Mouse (Mus musculus) mature B cell (primary cell): ENCODE data around the gene Defb43.

Experiments used
- in situ Hi-C: fragments of 300-500 bp; cut with MboI; formaldehyde crosslinking; loops from 2 replicates; pipeline ENCODE4 v1.14.3; 2019

Defb43 gene

DNA sequence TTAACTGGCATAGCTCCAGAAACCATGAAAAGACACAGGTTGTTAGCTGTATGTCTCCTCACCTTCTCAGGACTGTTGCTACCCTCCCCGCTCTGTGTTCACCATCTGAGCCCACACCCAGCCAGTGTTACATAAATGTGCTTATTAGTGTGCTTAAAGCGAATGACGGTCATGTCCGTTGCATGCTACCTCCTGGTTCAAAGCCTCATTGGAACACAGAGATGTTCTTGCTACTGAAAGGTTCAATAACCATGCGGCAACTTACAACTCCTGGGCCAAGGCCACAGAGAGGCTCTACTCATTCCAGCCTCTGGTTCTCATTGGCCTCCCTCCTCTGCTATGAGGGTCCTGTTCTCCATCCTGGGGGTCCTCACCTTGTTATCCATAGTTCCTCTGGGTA lies at the start of gene Defb43:
Defb43 (plus strand) TSS at position 301 of the 400 bp plus-strand sequence.
- in situ Hi-C loops, result no loop called here

- in situ Hi-C loops, result no loop called here
These were observed 47.9 kb upstream of the Defb43 start for GRCm38 (mm10) chr14:62963632-62964031.

DNA sequence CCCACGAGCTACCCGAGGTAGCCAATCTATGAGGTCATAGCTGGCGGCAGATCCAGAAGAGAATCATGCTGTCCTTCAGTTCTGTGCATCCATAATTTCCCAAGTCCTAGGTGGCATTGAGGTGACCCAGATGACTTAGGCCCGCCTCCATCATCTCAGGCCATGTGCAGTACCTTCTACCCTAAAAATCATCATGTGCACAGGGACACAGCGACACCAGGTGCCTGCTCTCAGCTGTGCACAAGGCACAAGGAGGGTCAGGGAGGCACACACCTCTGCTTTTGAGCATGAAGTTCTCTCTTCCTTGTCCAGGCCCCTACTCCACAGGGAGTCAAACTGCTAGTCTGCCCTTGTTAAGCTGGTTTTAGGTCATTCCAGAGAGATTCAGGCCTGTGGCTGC lies 46.2 kb upstream of the Defb43 start:
- in situ Hi-C loops, result no loop called here

GRCm38 (mm10) chr14:62965811-62966520 lies 45.6 kb upstream of the Defb43 start:
- in situ Hi-C loops, result no loop called here

- in situ Hi-C loops, result no loop called here
These were observed 36.5 kb upstream of the Defb43 start for GRCm38 (mm10) chr14:62975046-62975445.

GRCm38 (mm10) chr14:62979815-62980214 lies 31.8 kb upstream of the Defb43 start:
- in situ Hi-C loops, result no loop called here

DNA sequence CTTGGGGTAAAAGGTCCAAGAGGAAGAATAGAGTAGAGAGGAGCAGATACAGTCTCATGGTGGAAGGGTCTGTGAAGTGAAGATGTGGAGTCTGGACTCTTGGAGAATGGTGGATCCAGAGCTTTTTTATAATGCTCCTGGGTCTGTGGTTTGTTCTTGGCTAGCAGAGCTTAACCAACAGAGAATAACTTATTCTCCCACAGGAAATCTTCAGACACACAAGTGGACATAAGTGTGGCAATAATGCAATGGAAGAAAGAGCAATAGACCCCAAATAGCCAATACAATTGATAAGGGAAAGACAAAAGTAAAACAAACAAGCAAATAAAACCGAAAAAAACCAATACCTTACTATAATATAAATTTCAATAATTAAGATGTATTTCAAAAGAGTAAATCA lies 27.2 kb upstream of the Defb43 start, which contains the start of gene Defb48:
Defb48 (minus strand) TSS at position 101 of the 400 bp plus-strand sequence.
- in situ Hi-C loops, result no loop called here

- in situ Hi-C loops, result no loop called here
These were observed 20.3 kb upstream of the Defb43 start for GRCm38 (mm10) chr14:62991271-62991670.

DNA sequence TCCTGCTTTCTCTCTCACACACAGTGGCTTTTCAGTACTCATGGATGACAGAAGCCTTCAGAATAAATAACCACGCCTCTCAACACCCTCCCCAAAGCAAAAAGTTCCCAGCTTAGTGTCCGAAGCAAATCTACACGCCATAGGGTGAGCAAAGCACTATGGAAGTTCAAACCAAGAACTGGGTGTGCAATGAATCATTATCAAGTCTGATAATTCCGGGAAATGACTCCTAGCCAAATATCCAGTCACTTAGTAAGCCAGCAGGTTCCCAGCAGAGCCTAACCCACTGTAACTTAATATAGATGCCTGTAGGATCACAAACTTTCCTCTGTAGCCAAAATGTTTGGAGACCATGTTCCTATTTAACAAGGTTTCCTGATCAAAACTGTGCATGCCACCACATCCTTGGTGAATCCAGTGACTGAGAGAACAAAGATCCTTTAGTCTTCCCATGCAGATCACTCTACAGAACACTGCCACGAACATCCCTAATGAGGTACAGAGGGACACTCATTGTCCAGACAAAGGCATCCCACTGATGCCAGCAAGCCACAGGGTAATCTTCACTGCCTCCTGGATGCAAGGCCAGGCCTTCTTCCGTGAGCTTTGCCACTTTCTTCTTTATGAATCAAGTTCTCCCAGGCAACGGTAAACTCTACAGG lies 19.6 kb upstream of the Defb43 start:
- in situ Hi-C loops, result no loop called here

GRCm38 (mm10) chr14:62997777-62998176 lies 13.8 kb upstream of the Defb43 start, which contains the start of gene Defb47:
Defb47 (plus strand) TSS chr14:62998077.
- in situ Hi-C loops, result no loop called here

DNA sequence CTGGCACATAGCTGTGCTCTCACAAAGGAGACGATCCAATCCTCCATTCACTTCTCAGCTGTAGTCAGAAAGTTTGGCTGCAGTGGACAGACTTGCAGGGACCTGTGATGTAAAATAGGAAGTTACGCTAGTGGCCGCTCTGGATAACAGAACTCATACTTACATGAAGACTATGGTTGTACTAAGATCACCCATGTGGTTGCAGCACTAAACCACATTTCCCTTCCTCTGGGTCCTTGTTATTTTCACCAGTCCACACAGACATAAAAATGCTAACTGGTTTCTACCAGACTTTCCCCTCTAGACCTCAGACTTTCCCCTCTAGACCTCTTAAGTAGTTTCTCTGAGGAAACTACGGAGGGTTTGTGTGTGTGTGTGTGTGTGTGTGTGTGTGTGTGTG lies 12.6 kb upstream of the Defb43 start:
- in situ Hi-C loops, result no loop called here

DNA sequence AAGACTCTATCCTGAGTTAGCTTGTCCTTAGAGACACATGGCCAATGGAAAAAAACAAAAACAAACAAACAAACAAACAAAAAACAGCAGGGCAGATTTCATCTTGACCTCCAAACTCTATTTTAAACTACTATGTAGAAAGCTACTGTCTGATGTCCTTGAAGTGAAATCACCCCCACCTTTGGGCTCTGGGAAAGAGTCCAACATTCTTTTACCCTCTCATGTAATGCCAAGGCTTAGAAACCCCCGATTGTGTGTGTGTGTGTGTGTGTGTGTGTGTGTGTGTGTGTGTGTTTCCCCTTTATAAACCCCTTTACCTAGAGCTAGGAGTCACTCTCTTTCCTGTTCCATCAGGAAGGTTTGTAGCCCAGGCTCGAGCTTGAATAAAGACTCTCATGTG lies 9.0 kb upstream of the Defb43 start:
- in situ Hi-C loops, result no loop called here

- in situ Hi-C loops, result no loop called here
These were observed 1.5 kb downstream of the Defb43 start for GRCm38 (mm10) chr14:63013082-63013481.

DNA sequence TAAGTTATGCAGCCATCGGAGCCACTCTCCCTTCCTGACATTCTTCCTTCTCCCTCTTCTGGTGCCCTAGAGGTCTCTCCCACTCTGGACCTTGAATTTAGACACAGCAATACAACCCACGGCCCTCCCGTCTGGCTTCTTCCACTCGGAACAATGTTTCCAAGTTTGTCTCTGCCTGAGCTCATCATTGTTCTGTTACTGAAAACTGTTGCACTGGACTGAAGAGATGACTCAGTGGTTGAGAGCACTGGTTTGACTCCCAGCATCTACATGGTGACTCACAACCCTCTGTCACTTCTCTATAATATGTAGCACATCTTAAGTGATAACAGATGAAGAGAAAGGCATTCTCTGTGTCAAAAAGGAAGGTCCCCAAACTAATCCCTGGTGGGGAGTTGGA lies 3.1 kb downstream of the Defb43 start:
- in situ Hi-C loops, result no loop called here

DNA sequence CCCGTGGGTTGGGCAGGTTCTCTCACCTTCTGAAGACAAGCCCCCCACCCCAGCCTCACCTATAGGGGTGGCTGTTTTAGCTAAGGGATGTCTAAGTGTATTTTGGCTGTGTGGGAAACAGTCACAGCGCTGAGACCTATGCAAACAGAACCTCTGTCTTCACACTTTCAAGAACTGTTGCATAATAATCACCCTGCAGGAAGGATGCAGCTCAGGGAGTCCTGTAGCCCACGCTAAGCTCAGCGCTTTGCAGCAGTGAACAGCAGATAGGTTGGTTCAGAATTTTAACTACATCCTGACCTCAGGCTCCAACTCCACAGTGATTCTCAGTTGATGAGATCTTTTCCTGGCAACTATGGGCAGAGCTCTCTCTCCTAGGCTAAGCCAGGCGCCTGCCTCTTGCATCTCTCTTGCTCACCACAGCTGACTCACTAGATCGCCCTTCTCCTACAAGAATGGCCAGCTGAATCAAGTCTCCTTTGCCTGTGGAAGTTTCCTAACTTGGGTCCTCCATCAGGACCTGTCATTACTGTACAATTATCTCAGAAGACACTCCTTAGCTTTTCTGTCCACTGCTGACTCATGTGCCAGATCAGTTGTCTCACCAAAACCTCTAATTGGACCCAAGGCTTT lies 9.1 kb downstream of the Defb43 start:
- in situ Hi-C loops, result no loop called here

- in situ Hi-C loops, result no loop called here
These were observed 35.1 kb downstream of the Defb43 start, which contains the start of gene Defb42 for GRCm38 (mm10) chr14:63046691-63047090. Defb42 (plus strand) TSS chr14:63046991.

- in situ Hi-C loops, result no loop called here
These were observed 38.4 kb downstream of the Defb43 start, which contains the start of gene Defb30 for GRCm38 (mm10) chr14:63049910-63050370. Defb30 (minus strand) TSS chr14:63049960.

- in situ Hi-C loops, result no loop called here
These were observed 39.2 kb downstream of the Defb43 start for GRCm38 (mm10) chr14:63050769-63051168.

DNA sequence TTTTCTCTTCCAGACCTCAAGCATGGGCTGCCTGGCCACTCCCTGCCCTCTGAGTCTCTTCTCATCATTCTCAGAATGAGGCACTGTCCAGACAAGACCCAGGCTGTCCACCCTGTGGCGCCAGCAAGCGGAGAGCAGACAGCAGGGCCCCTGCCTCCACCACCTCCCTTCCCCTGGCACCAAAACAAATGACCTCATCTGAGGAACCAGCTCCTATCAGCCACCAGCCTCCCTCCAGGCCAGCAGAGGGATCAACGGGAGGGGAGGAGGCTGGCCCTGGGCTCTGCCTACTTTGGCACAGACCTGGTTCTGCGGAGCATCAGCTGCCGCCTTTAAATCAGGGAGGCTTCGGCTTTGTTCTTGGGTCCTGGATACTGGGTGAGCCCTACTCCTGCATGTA lies 43.2 kb downstream of the Defb43 start:
- in situ Hi-C loops, result no loop called here

- in situ Hi-C loops, result no loop called here
These were observed 48.8 kb downstream of the Defb43 start for GRCm38 (mm10) chr14:63060361-63060760.

- in situ Hi-C loops, result no loop called here
These were observed 50.6 kb downstream of the Defb43 start for GRCm38 (mm10) chr14:63062184-63062583.

GRCm38 (mm10) chr14:63065391-63065790 lies 53.8 kb downstream of the Defb43 start:
- in situ Hi-C loops, result loop anchor here (5.0 kb wide), 1 partner anchor 132 kb away; no protein-coding TSS in a partner anchor
